Mouse (Mus musculus): ENCODE data around the gene Sdc3. TPM values are rescaled to one million over a fixed set of nuclear protein-coding genes. Genes with fewer than 3 reads are reported as not detected.

The Sdc3 gene
- total RNA-seq, 1 experiment from 2014 or later, result 2.8 TPM

DNA sequence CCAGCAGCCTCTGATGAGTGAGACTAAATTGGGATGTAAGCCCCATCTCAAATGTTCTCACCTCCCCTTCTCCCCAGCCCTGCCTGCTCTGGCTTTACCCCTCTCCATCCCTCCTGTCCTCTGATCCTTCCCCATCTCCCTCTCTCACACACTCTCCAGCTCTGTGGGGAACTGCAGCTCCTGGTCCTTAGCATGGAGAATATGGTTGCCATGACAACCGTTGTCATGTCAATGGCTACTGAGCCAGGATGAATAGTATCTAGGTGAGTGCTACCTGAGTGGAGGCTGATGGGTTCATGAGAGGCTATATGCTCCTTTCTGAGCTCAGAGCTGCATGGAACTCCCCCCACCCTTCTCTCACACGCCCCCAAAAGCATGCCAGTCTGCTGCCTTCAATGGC, 21.6 kb downstream of the Sdc3 start:
- ATAC-seq (ENCODE audit: extremely low read depth, insufficient number of reproducible peaks, low FRiP score, poor library complexity, severe bottlenecking), result no peak

DNA sequence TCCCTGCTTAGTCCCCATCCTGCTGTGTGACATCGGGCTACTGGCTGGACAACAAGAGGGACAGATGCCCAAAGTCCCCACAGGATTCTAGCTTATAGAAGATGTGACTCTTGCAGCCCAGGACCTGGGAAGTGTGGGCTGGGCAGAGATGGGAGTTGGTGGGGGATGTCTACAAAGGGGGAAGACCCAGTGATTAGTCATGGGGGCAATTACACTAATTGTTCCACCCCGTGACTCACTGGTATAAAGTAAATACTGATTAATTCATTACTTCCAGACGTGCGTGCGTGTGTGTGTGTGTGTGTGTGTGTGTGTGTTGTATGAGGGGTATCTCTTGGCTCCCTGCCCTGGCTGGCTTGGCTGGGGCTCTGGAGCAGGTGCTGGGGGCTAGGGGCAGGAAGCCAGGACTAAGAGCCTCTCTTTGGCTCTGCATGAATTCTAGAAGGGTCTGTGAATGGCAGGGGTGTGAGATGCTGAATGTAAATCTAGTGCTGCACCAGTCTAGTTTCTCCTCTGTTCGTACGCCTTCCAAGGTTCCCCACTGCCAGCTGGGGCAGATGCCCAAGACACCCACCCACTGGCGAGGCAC, 22.5 kb downstream of the Sdc3 start:
- no peak for ATAC-seq (ENCODE audit: extremely low read depth, insufficient number of reproducible peaks, low FRiP score, poor library complexity, severe bottlenecking)

DNA sequence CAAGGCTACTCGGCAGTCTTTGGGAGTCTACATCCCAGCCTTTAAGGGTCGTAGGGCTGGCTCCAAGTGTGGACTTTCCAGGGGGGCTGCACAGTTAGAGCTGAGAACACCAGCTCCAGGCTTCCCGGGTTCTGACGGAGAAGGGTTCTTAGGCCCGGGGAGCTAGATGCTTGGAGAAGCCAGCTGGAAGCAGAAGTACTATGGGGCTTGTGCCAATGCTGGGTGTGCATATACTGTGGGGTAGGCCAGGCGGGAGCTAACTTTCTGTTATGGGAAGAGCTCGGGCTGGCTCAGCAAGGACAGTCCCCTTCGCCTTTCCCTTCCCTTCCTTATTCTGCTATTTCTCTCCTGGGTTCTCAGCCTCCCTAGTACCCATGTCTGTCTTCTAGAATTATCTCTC, 23.5 kb downstream of the Sdc3 start:
- ATAC-seq (ENCODE audit: extremely low read depth, insufficient number of reproducible peaks, low FRiP score, poor library complexity, severe bottlenecking), result no peak

DNA sequence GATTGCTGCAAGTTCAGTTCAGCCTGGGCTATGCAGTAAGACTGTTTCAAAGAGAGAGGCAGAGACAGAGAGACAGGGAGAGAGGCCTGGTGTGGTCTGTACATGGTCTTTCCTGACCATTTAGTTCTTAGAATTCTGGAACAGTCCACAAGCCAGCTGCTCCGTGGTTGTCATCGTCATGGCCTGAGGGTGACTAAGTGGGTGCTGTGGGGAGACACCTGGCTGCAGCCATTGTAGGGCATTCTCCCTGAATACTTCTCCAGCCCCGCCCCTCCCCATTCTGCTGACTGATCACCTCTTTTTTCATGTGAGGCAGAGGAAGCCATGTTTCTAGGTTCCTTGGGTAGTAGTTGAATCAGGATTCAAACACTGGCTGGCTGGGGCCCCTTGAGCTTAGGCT, 27.5 kb downstream of the Sdc3 start:
- no peak for ATAC-seq (ENCODE audit: extremely low read depth, insufficient number of reproducible peaks, low FRiP score, poor library complexity, severe bottlenecking)

DNA sequence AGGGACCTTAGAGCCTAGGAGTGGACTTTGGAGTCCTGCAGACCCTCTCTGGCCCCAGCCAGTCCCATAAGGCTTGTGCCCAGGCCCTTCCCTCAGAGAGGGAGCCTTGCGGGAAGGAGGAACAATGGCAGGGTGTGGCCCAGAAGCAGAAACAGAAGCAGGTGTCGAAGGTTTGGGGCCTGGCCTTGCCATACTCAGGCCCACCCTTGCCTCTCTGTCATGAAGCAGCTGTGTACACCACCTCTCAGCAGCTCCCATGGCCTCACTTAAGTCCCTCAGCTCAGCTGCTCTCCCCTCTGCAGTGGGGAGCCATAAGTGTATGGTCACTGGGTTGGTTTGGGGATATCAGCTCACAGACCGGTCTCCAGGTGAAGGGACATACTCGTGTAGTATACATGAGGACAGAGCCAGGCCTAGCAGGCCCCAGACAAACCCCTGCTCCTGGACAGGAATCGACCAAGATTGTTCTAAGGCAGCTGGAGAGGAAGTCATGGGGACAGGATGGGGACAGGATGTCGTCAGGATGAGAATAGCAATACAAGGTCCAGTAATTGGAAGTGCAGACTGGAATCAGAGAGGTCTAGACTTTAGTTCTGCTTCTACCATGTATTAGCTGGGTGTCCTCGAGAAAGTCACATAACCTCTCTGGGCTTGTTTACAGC, 28.4 kb downstream of the Sdc3 start:
- no peak for ATAC-seq (ENCODE audit: extremely low read depth, insufficient number of reproducible peaks, low FRiP score, poor library complexity, severe bottlenecking)

DNA sequence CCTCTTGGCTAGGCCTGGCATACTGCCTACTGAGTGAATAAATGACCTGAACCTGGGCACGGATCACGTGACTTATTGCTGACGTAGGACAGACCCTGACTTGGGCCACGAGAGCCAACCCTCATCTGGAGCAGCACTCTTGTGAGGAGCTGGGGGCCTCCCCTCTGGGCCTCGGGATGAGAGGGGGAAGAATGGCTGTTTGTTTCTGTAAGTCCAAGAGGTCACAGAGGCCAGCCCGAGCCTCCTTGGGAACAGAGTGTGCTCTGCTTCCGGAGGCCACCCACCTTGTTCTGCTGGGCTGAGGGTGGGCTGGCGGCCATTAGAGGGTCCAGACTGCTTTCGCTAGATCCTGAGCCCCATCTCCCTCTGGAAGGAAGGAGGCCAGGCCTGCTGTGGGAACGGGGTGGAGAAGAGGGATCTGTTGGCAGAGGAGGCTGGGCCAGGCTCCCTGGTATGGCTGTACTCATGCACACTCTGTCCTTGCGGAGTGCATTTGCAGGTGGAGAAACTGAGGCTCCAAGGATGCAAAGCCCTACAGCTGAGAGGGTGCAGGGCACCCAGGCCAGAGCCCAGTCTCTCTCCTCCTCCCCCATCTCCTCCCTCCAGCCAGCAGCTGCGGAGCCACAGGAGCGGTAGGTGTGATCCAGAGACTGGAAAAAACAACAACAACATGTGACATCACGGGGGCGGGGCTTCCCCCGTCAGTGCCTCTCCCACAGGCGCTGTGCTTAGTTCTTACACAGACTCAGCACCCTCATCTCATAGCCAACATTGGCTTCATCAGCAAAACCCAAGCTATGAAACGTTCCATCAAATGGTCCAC, 36.7 kb downstream of the Sdc3 start:
- no peak for ATAC-seq (ENCODE audit: extremely low read depth, insufficient number of reproducible peaks, low FRiP score, poor library complexity, severe bottlenecking)

DNA sequence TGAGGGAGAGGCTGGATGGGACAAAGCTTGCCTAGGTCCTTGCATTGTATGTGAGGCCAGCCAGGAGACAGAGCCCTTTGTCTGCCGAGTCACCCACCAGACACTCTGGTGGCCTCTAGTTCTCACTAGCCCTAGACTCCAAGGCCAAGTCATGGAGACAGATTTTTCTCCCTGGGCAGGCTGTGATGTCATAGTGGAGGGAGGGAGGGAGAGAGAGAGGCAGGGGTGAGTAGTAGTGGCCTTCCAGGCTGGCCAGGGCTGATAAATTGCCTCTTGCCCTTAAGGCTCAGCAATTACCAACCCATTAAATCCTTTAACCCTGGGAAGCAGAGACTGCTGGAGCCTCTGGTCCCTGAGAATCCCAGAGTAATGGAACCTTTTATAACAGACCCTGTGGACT, 41.8 kb downstream of the Sdc3 start:
- ATAC-seq (ENCODE audit: extremely low read depth, insufficient number of reproducible peaks, low FRiP score, poor library complexity, severe bottlenecking), result no peak

DNA sequence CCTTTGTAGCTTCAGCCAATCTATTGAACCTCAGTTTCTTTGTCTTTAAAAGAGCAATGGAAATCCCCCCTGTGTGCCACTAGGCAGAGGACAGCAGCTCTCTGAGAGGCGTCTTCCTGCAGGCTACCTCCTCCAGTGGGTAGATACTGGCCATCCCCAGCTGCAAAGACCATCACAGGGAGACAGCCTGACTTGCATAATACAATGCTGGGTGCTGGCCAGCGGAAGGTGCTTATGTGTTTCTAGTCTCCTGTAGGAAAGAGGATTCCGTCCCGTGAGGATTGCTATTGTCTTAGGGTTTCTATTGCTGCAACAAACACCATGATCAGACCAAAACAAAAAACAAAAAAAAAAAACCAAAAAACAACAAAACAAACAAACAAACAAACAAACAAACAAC, 43.2 kb downstream of the Sdc3 start:
- no peak for ATAC-seq (ENCODE audit: extremely low read depth, insufficient number of reproducible peaks, low FRiP score, poor library complexity, severe bottlenecking)

DNA sequence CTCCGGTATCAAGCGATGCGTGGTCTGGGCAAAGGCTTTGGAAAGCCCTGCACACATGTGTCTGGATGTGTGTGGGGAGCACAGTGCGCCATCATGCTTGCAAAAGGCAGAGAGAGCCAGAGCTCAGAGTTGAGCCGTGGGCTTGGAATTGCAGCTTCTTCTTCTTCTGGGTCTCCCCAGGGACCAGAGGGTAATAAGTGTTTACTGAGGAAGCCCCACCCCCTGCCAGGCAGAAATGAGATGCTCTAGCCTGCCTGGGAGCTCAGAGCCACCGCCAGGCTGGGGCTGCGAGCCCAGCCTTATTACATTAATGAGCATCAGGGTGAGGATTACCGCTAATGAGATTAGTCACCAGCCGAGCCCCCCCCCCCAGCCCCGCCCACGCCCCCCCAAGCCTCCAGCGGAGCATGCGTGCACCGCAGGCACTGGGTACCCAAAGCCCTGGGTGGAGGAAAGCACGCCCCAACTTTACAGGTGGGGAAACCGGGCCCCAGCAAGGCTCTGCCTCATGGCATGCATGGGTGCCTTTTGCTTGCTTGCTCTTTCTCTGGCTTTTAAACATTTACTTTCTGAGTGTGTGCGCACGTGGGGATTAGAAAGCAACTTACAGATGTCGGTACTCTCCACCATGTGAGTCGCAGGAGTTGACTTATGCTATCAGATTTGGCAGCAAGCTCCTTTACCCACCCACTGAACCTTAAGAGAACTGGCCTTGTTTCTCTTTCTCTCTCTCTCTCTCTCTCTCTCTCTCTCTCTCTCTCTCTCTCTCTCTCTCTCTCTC, 44.1 kb downstream of the Sdc3 start:
- ATAC-seq (ENCODE audit: extremely low read depth, insufficient number of reproducible peaks, low FRiP score, poor library complexity, severe bottlenecking), result no peak

DNA sequence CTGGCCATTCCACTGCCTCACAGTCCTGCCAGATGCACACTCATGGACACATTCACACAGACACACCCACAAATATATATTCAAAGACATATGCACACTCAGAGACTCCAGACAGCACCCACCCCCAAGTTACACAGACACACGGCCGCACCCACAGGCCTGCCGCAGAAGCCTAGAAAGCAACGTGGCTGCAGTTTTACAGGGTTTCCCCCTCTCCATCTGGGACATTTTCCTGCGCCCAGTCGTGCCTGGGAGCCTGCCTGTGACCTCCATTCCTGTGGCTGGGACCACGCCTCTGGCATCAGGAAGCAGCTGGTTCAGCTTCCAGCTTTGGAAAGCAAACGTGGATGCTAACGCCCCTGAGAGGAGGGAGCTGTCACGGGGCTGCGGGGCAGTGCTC, 46.2 kb downstream of the Sdc3 start:
- no peak for ATAC-seq (ENCODE audit: extremely low read depth, insufficient number of reproducible peaks, low FRiP score, poor library complexity, severe bottlenecking)

DNA sequence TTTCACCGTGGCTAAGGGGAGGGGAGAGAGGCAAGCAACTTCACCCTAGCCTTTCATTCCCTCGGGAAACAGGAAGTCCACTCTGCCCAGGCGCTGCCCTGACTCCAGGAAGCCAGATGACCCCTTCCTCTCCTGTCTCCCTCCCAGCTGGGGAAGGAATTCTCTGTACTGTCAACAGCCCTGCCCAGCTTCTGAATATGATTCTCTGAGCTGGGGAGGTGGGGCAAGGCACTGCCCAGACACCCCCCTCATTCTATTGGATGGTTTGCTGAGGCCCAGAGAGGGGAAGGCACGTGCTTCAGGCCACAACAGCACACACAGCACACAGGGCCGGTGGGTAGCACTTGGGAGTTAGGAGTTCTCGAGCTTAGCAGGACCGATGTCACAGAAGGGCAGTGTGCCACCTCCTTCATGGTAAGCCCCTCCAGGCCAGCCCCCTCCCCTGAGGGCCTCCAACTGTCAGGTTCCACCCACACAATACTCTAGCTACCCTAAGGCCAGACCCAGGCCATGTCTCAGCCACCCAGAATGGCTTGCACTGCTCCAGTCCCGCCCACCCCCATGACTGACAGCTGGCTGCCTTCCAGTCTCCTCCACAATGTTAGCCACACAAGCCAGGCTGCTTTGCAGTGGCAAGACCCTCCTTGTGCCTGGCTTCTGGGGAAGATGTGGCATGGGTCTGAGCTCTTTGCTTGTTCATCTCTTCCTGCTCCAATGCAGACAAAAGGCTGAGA, 48.9 kb downstream of the Sdc3 start:
- ATAC-seq (ENCODE audit: extremely low read depth, insufficient number of reproducible peaks, low FRiP score, poor library complexity, severe bottlenecking), result no peak

DNA sequence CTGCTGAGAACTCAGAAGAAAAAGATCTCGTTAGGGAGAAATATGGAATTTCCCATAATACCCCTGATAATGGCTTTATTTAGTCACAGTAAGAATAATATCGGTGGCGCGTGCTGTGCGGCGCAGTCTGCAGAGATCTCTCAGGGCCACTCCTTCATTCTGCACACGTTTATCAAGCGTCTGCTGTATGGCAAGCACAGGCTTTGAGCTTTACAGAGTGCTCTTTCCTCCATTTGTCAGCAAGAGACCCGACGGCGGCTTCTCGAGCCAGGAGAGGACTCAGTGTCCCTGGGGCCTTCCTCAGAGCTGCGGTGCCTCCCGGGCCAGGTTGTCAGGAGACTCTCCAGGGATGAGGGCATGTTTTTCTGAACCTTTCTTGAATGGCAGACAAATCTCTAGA, 56.5 kb downstream of the Sdc3 start:
- ATAC-seq (ENCODE audit: extremely low read depth, insufficient number of reproducible peaks, low FRiP score, poor library complexity, severe bottlenecking), result no peak

DNA sequence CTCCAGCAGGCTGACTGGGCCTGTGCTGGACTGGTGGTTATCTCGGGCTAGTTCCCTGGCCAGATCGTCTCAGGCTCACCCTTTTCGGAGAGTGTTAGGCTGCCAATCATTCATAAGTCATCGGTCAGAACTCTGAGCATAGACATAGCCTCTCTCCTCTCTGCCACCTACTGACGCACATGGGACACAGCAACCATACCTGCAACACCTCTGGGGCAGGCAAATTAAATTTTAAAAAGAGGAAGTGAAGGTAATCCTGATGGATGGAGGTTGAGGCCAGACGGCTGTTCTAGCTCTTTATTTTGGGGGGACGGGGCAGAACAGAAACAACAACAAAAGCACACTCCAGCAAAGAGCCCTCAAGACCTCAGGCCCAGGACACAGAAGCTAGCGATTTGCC, 65.3 kb downstream of the Sdc3 start:
- no peak for ATAC-seq (ENCODE audit: extremely low read depth, insufficient number of reproducible peaks, low FRiP score, poor library complexity, severe bottlenecking)

DNA sequence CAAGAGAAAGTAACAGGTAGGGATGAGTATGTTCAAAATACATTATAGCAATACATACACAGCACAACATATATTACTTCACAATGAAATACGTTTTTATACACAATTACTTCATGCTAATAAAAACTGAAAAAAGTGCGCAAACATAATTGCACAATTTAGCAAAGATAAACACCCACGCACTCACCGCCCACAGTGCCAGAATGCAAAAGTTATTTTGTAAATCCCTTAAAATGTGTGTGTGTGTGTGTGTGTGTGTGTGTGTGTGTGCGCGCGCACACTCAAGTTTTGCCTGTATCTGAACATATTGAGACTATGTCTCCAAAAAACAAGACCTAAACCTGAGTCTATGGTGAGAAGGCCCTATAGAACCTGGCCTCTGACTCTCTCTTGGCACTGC, 66.5 kb downstream of the Sdc3 start:
- ATAC-seq (ENCODE audit: extremely low read depth, insufficient number of reproducible peaks, low FRiP score, poor library complexity, severe bottlenecking), result no peak

DNA sequence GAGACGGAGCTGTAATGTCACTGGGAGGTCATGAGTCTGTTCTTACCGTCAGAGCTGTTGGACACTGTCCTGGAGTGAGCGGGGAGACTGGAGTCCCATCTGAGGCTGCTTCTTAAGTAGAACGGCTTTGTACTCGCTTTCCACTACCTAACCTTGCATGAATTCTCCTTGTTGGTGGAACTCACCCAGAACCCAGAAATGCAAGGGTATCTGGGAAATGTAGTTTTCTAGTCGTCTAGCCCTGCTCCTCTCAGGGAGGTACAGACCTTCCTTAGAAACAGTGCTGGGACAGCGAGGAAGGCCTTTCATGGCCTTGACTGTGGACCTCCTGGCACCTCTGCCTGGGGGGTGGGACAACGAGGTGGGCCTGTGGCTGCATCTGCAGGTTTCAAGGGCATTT, 67.1 kb downstream of the Sdc3 start:
- no peak for ATAC-seq (ENCODE audit: extremely low read depth, insufficient number of reproducible peaks, low FRiP score, poor library complexity, severe bottlenecking)

DNA sequence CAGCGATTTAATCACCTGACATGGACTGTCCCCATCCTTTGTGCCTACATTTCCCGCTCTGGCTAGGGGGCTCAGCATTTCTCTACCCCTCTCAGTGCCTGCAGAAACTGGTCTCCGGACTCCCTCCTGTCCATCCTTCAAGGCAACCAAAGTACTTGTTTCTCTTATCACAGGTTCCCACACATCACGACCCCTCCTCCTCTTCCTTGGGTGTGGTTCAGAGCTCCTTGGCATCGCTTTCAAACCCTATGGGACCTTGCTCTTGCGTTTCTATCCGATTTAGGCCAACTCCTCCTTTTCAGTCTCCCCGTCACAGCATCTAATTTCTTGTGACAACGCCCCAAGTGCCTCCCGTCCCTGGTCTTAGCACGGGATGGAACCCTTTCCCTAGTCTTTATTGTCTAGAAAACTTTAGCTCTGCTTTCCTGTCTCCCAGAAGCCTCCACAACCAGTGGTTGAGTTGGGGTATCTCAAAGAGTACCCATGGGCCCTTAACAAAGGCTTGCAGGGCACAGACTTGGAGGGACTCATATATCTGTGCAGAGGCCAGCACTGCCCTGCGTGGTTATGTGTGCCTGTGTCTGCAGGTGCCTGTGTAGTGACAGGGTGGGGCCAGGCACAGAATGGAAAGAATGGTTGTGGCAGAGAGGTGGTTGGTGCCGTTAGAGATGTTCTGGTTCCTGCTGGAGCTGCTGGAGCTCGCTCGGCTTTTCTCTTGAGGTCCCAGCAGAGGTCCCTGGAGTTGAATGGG, 68.7 kb downstream of the Sdc3 start:
- no peak for ATAC-seq (ENCODE audit: extremely low read depth, insufficient number of reproducible peaks, low FRiP score, poor library complexity, severe bottlenecking)

DNA sequence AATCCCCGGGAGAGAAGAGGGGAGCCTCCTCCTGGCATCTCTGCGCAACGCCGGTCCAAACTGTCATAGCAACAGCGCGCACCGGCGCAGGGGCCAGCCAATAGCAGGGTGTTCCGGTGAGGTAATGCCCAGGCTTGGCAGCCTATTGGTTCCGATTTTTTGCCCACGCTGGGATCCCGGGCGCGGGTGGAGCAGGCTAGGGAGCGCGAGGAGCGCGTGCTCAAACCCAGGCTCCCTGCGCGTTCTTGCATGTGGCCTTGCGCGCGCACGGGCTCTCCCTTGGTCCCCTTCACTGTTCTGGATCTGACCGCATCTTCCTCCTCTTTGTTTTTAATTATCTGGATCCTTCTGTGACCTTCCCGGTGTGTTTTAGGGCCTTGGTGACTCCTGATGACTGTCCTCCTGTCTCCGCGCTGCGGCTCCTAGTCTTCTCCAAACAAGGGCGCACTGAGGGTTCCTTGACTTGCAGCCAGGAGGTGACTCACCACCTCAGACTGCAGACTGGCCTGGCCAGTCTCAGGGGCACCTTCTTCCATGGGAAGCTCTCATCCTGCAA, 69.4 kb downstream of the Sdc3 start:
- no peak for ATAC-seq (ENCODE audit: extremely low read depth, insufficient number of reproducible peaks, low FRiP score, poor library complexity, severe bottlenecking)

DNA sequence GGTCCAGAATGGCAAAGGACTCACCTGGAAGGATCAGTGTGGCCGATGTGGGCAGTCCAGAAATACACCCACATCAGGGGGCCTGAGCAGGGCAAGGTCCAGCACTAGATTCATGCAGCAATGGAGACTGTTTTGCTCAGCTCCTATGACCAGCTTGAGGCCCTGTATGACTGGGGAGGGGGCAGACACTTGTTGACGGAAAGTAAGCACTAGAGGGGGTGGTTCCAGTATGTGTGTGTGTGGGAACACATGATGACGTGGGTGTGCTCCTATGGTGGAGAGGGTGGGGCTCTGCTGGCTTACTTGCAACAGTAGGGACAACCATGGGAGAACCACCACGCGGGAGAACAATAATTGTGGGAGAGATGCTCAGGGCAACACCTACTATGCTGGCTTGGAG, 70.2 kb downstream of the Sdc3 start:
- no peak for ATAC-seq (ENCODE audit: extremely low read depth, insufficient number of reproducible peaks, low FRiP score, poor library complexity, severe bottlenecking)

Data from neutrophil, adult 5-6 weeks (primary cell).